Comparison of ENCODE assay signal across 8 mouse cellular contexts in genomic region chr9:35116391-35117381, GRCm38 (mm10). TPM values are rescaled to one million over a fixed set of nuclear protein-coding genes. Genes with fewer than 3 reads are reported as not detected.
DNase-seq lines count a peak whose midpoint lies in the region; ATAC-seq and TF ChIP-seq lines count a peak whose summit lies in the region.

No protein-coding gene starts in this region.

- peak overlapping the region; percentile 71 to 81 for H3K4me3 ChIP-seq in ES-E14 (ENCODE audit: insufficient read depth in 1 of 2, low read depth in 1 of 2, low read length in 2 of 2, poor library complexity in 1 of 2, severe bottlenecking in 1 of 2)
- peak overlapping the region; percentile 75 for H3K4me3 ChIP-seq in forebrain, embryonic 12.5 days (replicated peaks)
- peak overlapping the region; percentile 74 for H3K4me3 ChIP-seq in heart, postnatal 0 days (ENCODE audit: low read depth, low read length)
- peak overlapping the region; percentile 76 for H3K4me3 ChIP-seq in lung, embryonic 14.5 days (ENCODE audit: low read depth, low read length)

- TF ChIP-seq CTCF in heart, postnatal 0 days (IDR thresholded peaks at IDR 0.05; ENCODE audit: low read depth), result no peak
- no peak for TF ChIP-seq CTCF in lung, embryonic 14.5 days (IDR thresholded peaks at IDR 0.05; ENCODE audit: low read depth)

- H3K27me3 ChIP-seq in forebrain, embryonic 12.5 days, result no peaks in the 10 kb centered on the region
- H3K27me3 ChIP-seq in heart, postnatal 0 days (ENCODE audit: control insufficient read depth, insufficient read depth, low read length), result no peaks in the 10 kb centered on the region
- no peaks in the 10 kb centered on the region for H3K27me3 ChIP-seq in lung, embryonic 14.5 days (ENCODE audit: insufficient read depth, low read length)

- H3K9me3 ChIP-seq in ES-E14 (ENCODE audit: control insufficient read depth, insufficient read depth, low read depth, low read length), result no peaks in the 10 kb centered on the region
- no peaks in the 10 kb centered on the region for H3K9me3 ChIP-seq in forebrain, embryonic 12.5 days
- H3K9me3 ChIP-seq in heart, postnatal 0 days (replicated peaks; ENCODE audit: control insufficient read depth, low read length), result no peaks in the 10 kb centered on the region
- no peaks in the 10 kb centered on the region for H3K9me3 ChIP-seq in lung, embryonic 14.5 days (ENCODE audit: low read depth, low read length)

- H3K4me2 ChIP-seq in forebrain, embryonic 12.5 days, result peak overlapping the region; percentile 81
- H3K4me2 ChIP-seq in heart, postnatal 0 days (ENCODE audit: low read depth, low read length), result peak overlapping the region; percentile 80
- peak overlapping the region; percentile 65 for H3K4me2 ChIP-seq in lung, embryonic 14.5 days

- TF ChIP-seq EP300 in heart, postnatal 0 days (IDR thresholded peaks at IDR 0.05; ENCODE audit: low read depth), result no peak

- H3K36me3 ChIP-seq in ES-E14 (ENCODE audit: control insufficient read depth, insufficient read depth, low read length, poor library complexity, severe bottlenecking), result no peaks in the 10 kb centered on the region
- no peaks in the 10 kb centered on the region; the same call in 1 of the 2 replicates for H3K36me3 ChIP-seq in forebrain, embryonic 12.5 days (replicated peaks)
- no peaks in the 10 kb centered on the region; the same call in 1 of the 2 replicates for H3K36me3 ChIP-seq in heart, postnatal 0 days (replicated peaks; ENCODE audit: control insufficient read depth, insufficient read depth, low read length)
- H3K36me3 ChIP-seq in lung, embryonic 14.5 days (ENCODE audit: insufficient read depth), result 0 out of 2 replicates have a peak, but pooled peaks cover 9% of the 10 kb centered on the region

- ATAC-seq in forebrain, embryonic 12.5 days (ENCODE audit: low FRiP score), result peak; percentile 89
- ATAC-seq in heart, postnatal 0 days (ENCODE audit: insufficient read depth, low read depth), result peak; percentile 89
- peak; percentile 92 for ATAC-seq in lung, embryonic 14.5 days (ENCODE audit: insufficient read depth)
- ATAC-seq in neutrophil, adult 5-6 weeks (ENCODE audit: extremely low read depth, insufficient number of reproducible peaks, low FRiP score, poor library complexity, severe bottlenecking), result peak; percentile 59

- in situ Hi-C loops in ES-E14 (cut with MboI; ENCODE audit: low sequenced_read_pairs in 2 of 2, unreplicated experiment in 2 of 2), result no loop called here

- peak overlapping the region; percentile 73 for H3K9ac ChIP-seq in ES-E14 (ENCODE audit: insufficient read depth, low read depth, low read length, poor library complexity, severe bottlenecking)
- H3K9ac ChIP-seq in forebrain, embryonic 12.5 days, result peak overlapping the region; percentile 82
- H3K9ac ChIP-seq in heart, postnatal 0 days (replicated peaks; ENCODE audit: low read depth, low read length), result peak overlapping the region; percentile 81
- peak overlapping the region; percentile 87 for H3K9ac ChIP-seq in lung, embryonic 14.5 days

- H3K27ac ChIP-seq in ES-E14 (ENCODE audit: insufficient read depth, low read depth, low read length, poor library complexity, severe bottlenecking), result no peak overlapping the region; the same call in 1 of the 2 replicates
- H3K27ac ChIP-seq in forebrain, embryonic 12.5 days, result peak overlapping the region; percentile 74
- H3K27ac ChIP-seq in heart, postnatal 0 days (ENCODE audit: low read depth), result peak overlapping the region; percentile 91
- H3K27ac ChIP-seq in lung, embryonic 14.5 days (ENCODE audit: low read depth), result peak overlapping the region; percentile 90

- DNase-seq in ES-E14 (ENCODE audit: low read depth, low spot score), result peak; percentile 56
- peak; percentile 84 for DNase-seq in c-Kit-positive CD71-positive TER-119-positive erythroid progenitor cells, embryonic 14.5 days (ENCODE audit: low spot score)
- peak; percentile 75 for DNase-seq in heart, postnatal 0 days (ENCODE audit: low spot score)
- peak; percentile 81 to 83 for DNase-seq in kidney, postnatal 36 days
- peak; percentile 90 for DNase-seq in lung, embryonic 14.5 days
- DNase-seq in testis, postnatal 14 days (ENCODE audit: low spot score), result peak; percentile 77

- H3K4me1 ChIP-seq in ES-E14 (ENCODE audit: control insufficient read depth in 2 of 2, insufficient read depth in 2 of 2, low read length in 2 of 2, poor library complexity in 1 of 2), result peaks cover 0 to 2% of the 10 kb centered on the region in 2 experiments; a peak in 2 of 4 replicates
- H3K4me1 ChIP-seq in forebrain, embryonic 12.5 days, result peaks cover 30% of the 10 kb centered on the region
- peaks cover 32% of the 10 kb centered on the region for H3K4me1 ChIP-seq in heart, postnatal 0 days (ENCODE audit: control insufficient read depth, insufficient read depth)
- H3K4me1 ChIP-seq in lung, embryonic 14.5 days (ENCODE audit: insufficient read depth), result peaks cover 17% of the 10 kb centered on the region; the same call in 1 of the 2 replicates

- WGBS in forebrain, embryonic 12.5 days, result under 1% methylated on average over 81 of the region's 84 CpGs
- under 1% methylated on average over 68 of the region's 84 CpGs for WGBS in heart, postnatal 0 days
- WGBS in lung, embryonic 14.5 days, result 2% methylated on average over 84 of the region's 84 CpGs

TF ChIP-seq in ES-E14, 5 proteins besides CTCF, POLR2A, EP300 and RAD21:
- TF ChIP-seq HCFC1 (IDR thresholded peaks at IDR 0.05; ENCODE audit: borderline replicate concordance, insufficient read depth, low read length) (no peak), MAFK (IDR thresholded peaks at IDR 0.05; ENCODE audit: insufficient read depth, low read depth, low read length) (no peak), ZNF384 (IDR thresholded peaks at IDR 0.05; ENCODE audit: low read depth, low read length) (no peak), ZC3H11A (IDR thresholded peaks at IDR 0.05; ENCODE audit: borderline replicate concordance, low read depth, low read length) (no peak), CHD2 (IDR thresholded peaks at IDR 0.05; ENCODE audit: low read depth, low read length) (no peak)
TF ChIP-seq in ES-E14: peak in this region for 0.

RNA-seq across cellular contexts. Expression of gene St3gal4, which starts 2.4 kb away (rescaled TPM):
- total RNA-seq in ES-E14 (2012; rRNA removed), result 9.7 and 10.1 TPM in 2 replicates
- 9.9 and 12.1 TPM in 2 replicates for polyA plus RNA-seq in forebrain, embryonic 12.5 days (2016; fragmentation: Nextera tagmentation; extraction: Ambion mirVana)
- total RNA-seq in heart, postnatal 0 days (2014; rRNA removed; ENCODE audit: low replicate concordance), result 37.2 and 37.6 TPM in 2 replicates
- 24.8 and 25.2 TPM in 2 replicates for polyA plus RNA-seq in heart, postnatal 0 days (2015; fragmentation: Nextera tagmentation; extraction: Ambion mirVana)
- polyA plus RNA-seq in lung, embryonic 14.5 days (2014; fragmentation: Nextera tagmentation; extraction: Ambion mirVana), result 30.5 and 33.4 TPM in 2 replicates
- total RNA-seq in neutrophil, adult 5-6 weeks (2017), result 77.2 and 78.0 TPM in 2 replicates

RNA-seq across cellular contexts. Expression of gene Dcps, which starts 59.2 kb away (rescaled TPM):
- total RNA-seq in ES-E14 (2012; rRNA removed), result 36.3 and 42.9 TPM in 2 replicates
- polyA plus RNA-seq in forebrain, embryonic 12.5 days (2016; fragmentation: Nextera tagmentation; extraction: Ambion mirVana), result 90.1 and 102 TPM in 2 replicates
- 36.4 and 54.8 TPM in 2 replicates for total RNA-seq in heart, postnatal 0 days (2014; rRNA removed; ENCODE audit: low replicate concordance)
- polyA plus RNA-seq in heart, postnatal 0 days (2015; fragmentation: Nextera tagmentation; extraction: Ambion mirVana), result 34.9 and 37.9 TPM in 2 replicates
- 84.8 and 87.0 TPM in 2 replicates for polyA plus RNA-seq in lung, embryonic 14.5 days (2014; fragmentation: Nextera tagmentation; extraction: Ambion mirVana)
- total RNA-seq in neutrophil, adult 5-6 weeks (2017), result 22.2 and 22.9 TPM in 2 replicates
